ENCODE assay signal across 11 mouse cellular contexts in the genomic region with DNA sequence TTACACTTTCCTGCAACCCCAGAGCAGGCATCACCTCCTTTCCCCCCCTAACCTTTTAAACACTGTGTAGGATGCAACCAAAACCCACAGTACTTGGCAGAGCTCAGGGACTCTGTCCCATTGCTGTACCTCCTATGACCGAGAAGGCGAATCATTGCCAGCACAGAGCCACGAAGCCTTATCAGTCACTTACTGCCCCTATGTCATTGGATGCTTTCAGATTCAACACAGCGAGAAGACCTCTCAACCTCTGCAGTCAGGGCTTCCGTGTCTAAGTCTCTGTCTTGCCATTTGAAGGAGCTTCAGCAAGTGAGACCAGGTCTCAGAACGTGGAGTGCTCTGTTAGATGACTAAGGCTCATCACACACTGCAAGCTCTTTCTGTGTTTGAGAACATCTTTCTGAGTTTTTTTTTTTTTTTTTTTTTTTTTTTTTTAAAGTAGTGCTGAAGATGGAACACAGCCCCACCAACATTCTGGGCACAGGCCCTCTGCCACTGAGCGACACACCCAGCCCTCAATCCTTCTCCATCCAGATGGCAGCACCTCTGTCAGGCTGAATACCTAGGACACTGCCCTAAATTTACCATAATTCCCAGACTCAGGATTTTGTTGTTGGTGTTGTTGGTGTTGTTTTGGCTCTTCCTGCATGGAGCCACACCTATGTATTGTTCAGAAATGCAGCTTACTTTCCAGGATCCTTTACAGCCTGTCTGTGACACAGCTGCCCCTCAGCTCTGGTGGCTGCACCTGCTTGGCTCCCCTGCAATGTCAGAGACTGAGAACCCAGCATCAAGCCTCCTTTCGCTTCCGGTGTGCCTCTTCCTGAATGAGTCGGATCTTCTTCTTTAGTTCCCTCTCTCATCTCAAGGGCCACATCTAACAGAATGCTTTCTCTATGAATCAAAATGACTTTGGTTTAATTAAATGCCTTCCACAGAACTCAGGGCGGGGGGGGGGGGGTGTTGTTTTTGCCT. TPM values are rescaled to one million over a fixed set of nuclear protein-coding genes. Genes with fewer than 3 reads are reported as not detected.
DNase-seq lines count a peak whose midpoint lies in the region; ATAC-seq and TF ChIP-seq lines count a peak whose summit lies in the region.
"Had no signal": no experiment of that assay in that cellular context is flagged by ENCODE, and none has a peak within 500 bp of the region (broad histone marks: within the 10 kb centered on the region; RNA-seq: fewer than 3 reads in every experiment).

No protein-coding gene starts in this region.

- H3K4me3 ChIP-seq in myocyte, result no peak overlapping the region
- no peak overlapping the region for H3K4me3 ChIP-seq in kidney, adult 2 months (ENCODE audit: insufficient read depth, low read depth, low read length)
- H3K4me3 ChIP-seq: forebrain, embryonic 15.5 days; heart, embryonic 10.5 days had no signal

- peak; percentile 54; the same call in 1 of the 2 replicates for ATAC-seq in erythroid progenitor cell, adult 5-6 weeks (replicated peaks; ENCODE audit: low FRiP score, poor library complexity, severe bottlenecking)
- ATAC-seq: forebrain, embryonic 15.5 days had no signal

- no peaks in the 10 kb centered on the region for H3K36me3 ChIP-seq in myocyte (ENCODE audit: control insufficient read depth, insufficient read depth)
- H3K36me3 ChIP-seq in kidney, adult 2 months (ENCODE audit: control insufficient read depth, insufficient read depth, low read length), result no peaks in the 10 kb centered on the region
- H3K36me3 ChIP-seq: forebrain, embryonic 15.5 days; heart, embryonic 10.5 days had no signal

- WGBS in kidney, adult 2 months, result 81% methylated on average over 11 of the region's 11 CpGs

- no peaks in the 10 kb centered on the region for H3K27me3 ChIP-seq in myocyte (ENCODE audit: control insufficient read depth, insufficient read depth, insufficient read length)
- no peaks in the 10 kb centered on the region for H3K27me3 ChIP-seq in kidney, adult 2 months (replicated peaks; ENCODE audit: control insufficient read depth, insufficient read depth, low read length)
- H3K27me3 ChIP-seq: forebrain, embryonic 15.5 days had no signal

- H3K4me2 ChIP-seq in myocyte (ENCODE audit: low read depth), result peak overlapping the region; percentile 3
- H3K4me2 ChIP-seq: forebrain, embryonic 15.5 days had no signal

- no peak for TF ChIP-seq CTCF in kidney, adult 2 months (conservative IDR thresholded peaks at IDR 0.05; ENCODE audit: insufficient read depth, insufficient read length, low read depth, low read length)

- intact Hi-C loops in left cerebral cortex, postnatal 14 days (cut with DNase I), result no loop called here

- H3K4me1 ChIP-seq in kidney, adult 2 months (ENCODE audit: control insufficient read depth, insufficient read depth, low read length), result peaks cover 3% of the 10 kb centered on the region; the same call in 1 of the 2 replicates
- H3K4me1 ChIP-seq: forebrain, embryonic 15.5 days had no signal

- H3ac ChIP-seq in myocyte (ENCODE audit: control insufficient read depth, insufficient read length), result no peak overlapping the region

- peak; percentile 13 for DNase-seq in lung, postnatal 25 days (ENCODE audit: low spot score)
- no peak for DNase-seq in lung, adult 18-20 months
- peak; percentile 77 for DNase-seq in thymus, postnatal 4 days
- no peak for DNase-seq in kidney, adult 2 months
- DNase-seq in left cerebral cortex, postnatal 14 days (ENCODE audit: low spot score in 2 of 2), result no peak
- DNase-seq in right cerebral cortex, postnatal 14 days, result no peak
- DNase-seq: kidney, adult 9 months had no signal

- no peak overlapping the region for H3K27ac ChIP-seq in kidney, adult 2 months (ENCODE audit: insufficient read depth, low read depth, low read length)
- H3K27ac ChIP-seq: forebrain, embryonic 15.5 days had no signal

- no peak for TF ChIP-seq POLR2A in myocyte (IDR thresholded peaks at IDR 0.05; ENCODE audit: insufficient read length, low read depth)
- TF ChIP-seq POLR2A in kidney, adult 2 months (IDR thresholded peaks at IDR 0.05; ENCODE audit: low read depth, low read length), result no peak

- no peaks in the 10 kb centered on the region for H3K79me2 ChIP-seq in myocyte (ENCODE audit: control insufficient read depth, insufficient read depth)

TF ChIP-seq in myocyte, 11 proteins besides CTCF, POLR2A, EP300 and RAD21:
- peak in 2 of 3 experiments; percentile 43 to 44 for TF ChIP-seq MYOD1 (IDR thresholded peaks at IDR 0.05; ENCODE audit: control insufficient read depth in 1 of 3, insufficient read length in 2 of 3, low read depth in 2 of 3)
- TF ChIP-seq POLR2AphosphoS2 (IDR thresholded peaks at IDR 0.05; ENCODE audit: insufficient read length, low read depth), result no peak
- no peak for TF ChIP-seq REST (IDR thresholded peaks at IDR 0.05; ENCODE audit: insufficient read depth, insufficient read length)
- TF ChIP-seq MYOG (IDR thresholded peaks at IDR 0.05; ENCODE audit: control insufficient read depth in 1 of 3, insufficient read depth in 1 of 3, insufficient read length in 2 of 3, low read depth in 2 of 3), result peak in 1 of 3 experiments; percentile 64
TF ChIP-seq in myocyte: peak in this region for 2.

RNA-seq across cellular contexts. Expression of a gene that starts 23.2 kb away (rescaled TPM):
- total RNA-seq in erythroid progenitor cell, adult 5-6 weeks (2015; ENCODE audit: low replicate concordance), result 15.5 and 26.4 TPM in 2 replicates
- 1.8 and 9.0 TPM in 2 replicates for total RNA-seq in erythroid progenitor cell, adult 5-6 weeks (2017; ENCODE audit: low replicate concordance)
- 19.7 TPM for polyA plus RNA-seq in myocyte (2012; fragmentation: generic; extraction: Trizol)
- polyA plus RNA-seq in kidney, adult 2 months (2012; rRNA removed), result 16.7 and 18.3 TPM in 2 replicates
- total RNA-seq in left cerebral cortex, postnatal 14 days (2021), result 10 to 100 TPM; 24.0 to 26.3 TPM

Comparison
In these comparisons a context has a peak if more than half of its experiments do, and no peak if none do; other contexts are left out.
1. DNase-seq: peak in lung, postnatal 25 days (single experiment) and thymus, postnatal 4 days (single experiment); none in lung, adult 18-20 months (0 of 2), kidney, adult 2 months (single experiment), left cerebral cortex, postnatal 14 days (0 of 2) and right cerebral cortex, postnatal 14 days (single experiment).